Mouse (Mus musculus) lung, postnatal 0 days (tissue): Measurements from ENCODE around the gene Mycbpap. TPM values are rescaled to one million over a fixed set of nuclear protein-coding genes. Genes with fewer than 3 reads are reported as not detected.

Source experiments
- ATAC-seq: fragments of 200-750 bp; cut with Nextera tagmentation; 2 replicates; pipeline ENCODE4 v1.8.0; 2017; ENCODE audit warnings: moderate library complexity
- DNase-seq: peaks from one replicate; pipeline ENCODE4 v3.0.0-alpha.2; 2016; ENCODE audit warnings: low spot score
- H3K27ac ChIP-seq: fragments of 300-500 bp; sonication (generic); 2 replicates; pipeline ENCODE4 v1.5.1; 2014; ENCODE audit warnings: antibody characterized with exemption, mild to moderate bottlenecking, low read length, mixed read lengths
- H3K27me3 ChIP-seq: fragments of 300-500 bp; sonication (generic); replicated peaks from 2 replicates; pipeline ENCODE4 v1.6.1; 2014; ENCODE audit warnings: low read length, mixed read lengths; ENCODE audit not compliant: insufficient read depth
- H3K36me3 ChIP-seq: fragments of 300-500 bp; sonication (generic); 2 replicates; pipeline ENCODE4 v1.6.1; 2014; ENCODE audit warnings: low read length, mixed read lengths; ENCODE audit not compliant: insufficient read depth
- H3K4me1 ChIP-seq: fragments of 300-500 bp; sonication (generic); 2 replicates; pipeline ENCODE4 v1.6.1; 2014; ENCODE audit warnings: antibody characterized with exemption, low read depth, low read length, mixed read lengths; ENCODE audit not compliant: insufficient read depth
- H3K4me2 ChIP-seq: fragments of 300-500 bp; sonication (generic); replicated peaks from 2 replicates; pipeline ENCODE4 v1.6.1; 2014; ENCODE audit warnings: low read depth, mild to moderate bottlenecking, low read length, moderate library complexity, mixed read lengths
- H3K4me3 ChIP-seq: fragments of 300-500 bp; sonication (generic); 2 replicates; pipeline ENCODE4 v1.5.1; 2014; ENCODE audit warnings: low read depth, low read length
- H3K9ac ChIP-seq: fragments of 300-500 bp; sonication (generic); replicated peaks from 2 replicates; pipeline ENCODE4 v1.6.1; 2014; ENCODE audit warnings: low read depth, mild to moderate bottlenecking
- H3K9me3 ChIP-seq: fragments of 300-500 bp; sonication (generic); 2 replicates; pipeline ENCODE4 v1.6.1; 2016; ENCODE audit warnings: low read length, mixed read lengths
- CTCF ChIP-seq: IDR thresholded peaks from 2 replicates; pipeline ENCODE4 v1.5.1; 2016; ENCODE audit warnings: antibody characterized with exemption, mild to moderate bottlenecking
- EP300 ChIP-seq: IDR thresholded peaks from 2 replicates; pipeline ENCODE4 v1.6.1; 2016; ENCODE audit warnings: antibody characterized with exemption, mild to moderate bottlenecking, control low read depth
- WGBS: fragments of 180-500 bp; shearing (Covaris S2); extraction: QIAGEN DNeasy Blood & Tissue Kit; methylation state at CpG from one replicate; pipeline ENCODE4 v1.1.7; 2014; 5-methylcytosine and 5-hydroxymethylcytosine counted together
- polyA plus RNA-seq: library from polyadenylated mRNA; unstranded; fragments of >200 nt; fragmentation: Nextera tagmentation; extraction: Ambion mirVana; gene quantifications from 2 replicates; pipeline ENCODE4 v1.2.1, GENCODE M21; 2015

Mycbpap gene
- polyA plus RNA-seq, 1 experiment from 2014 or later: 3.1 TPM

DNA sequence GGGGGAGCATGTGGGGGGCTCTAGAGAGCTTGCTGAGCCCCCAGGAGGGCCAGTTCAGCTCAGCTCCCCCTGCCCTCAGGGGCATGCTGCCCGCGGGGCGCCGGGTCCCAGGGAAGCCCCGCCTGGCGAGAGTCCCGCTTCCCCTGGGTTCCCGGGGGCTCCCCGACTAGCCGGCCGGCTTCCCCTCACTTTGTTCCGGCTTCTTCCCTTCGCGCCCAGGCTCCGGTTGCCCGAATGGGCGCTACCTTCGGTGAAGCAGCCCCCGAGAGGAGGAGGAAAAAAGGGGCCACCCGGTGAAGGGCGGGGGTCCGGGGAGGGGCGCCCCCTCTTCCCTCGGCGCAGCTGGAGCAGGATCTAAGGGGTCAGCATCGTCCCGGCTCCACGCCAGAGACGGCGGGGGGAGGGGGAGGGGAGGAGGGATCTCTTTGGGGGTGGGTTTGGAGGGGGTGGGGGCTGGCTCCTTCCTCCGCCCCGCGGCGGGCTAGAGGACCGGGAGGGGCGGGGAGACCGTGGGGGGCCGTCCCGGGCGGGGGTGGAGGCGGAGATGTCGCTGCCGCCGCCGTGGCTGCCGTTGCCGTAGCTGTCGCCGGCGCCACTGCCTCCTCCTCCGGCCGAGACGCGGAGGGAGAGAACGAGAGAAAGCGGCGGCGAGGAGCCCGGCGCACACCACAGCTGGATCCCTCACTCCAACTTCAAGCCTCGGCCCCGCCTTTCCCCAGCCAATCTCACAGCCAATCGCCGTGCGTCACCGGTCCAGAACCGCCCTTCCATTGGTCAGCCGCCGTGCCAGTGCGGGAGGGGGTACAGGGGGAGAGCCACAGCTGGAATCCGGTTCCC, 47.6 kb downstream of the Mycbpap start, which contains the start of gene Cacna1g:
Cacna1g (minus strand) TSS at position 492 of the 837 bp plus-strand sequence.
- Histone ChIP-seq H3K36me3 (no peaks in the 10 kb centered on the region), H3K27me3 (peaks cover 20% of the 10 kb centered on the region), H3K4me2 (peak within 1 kb of the TSS; percentile 85), H3K27ac (no peak within 1 kb of the TSS), H3K4me1 (peaks cover 18% of the 10 kb centered on the region), H3K9me3 (no peaks in the 10 kb centered on the region), H3K9ac (peak within 1 kb of the TSS; percentile 52), H3K4me3 (peak within 1 kb of the TSS; percentile 53)
- ATAC-seq (peak; percentile 94), DNase-seq (peak; percentile 93)
- under 1% methylated on average over 33 of the region's 71 CpGs for WGBS
- TF ChIP-seq EP300 (no peak), CTCF (no peak)

DNA sequence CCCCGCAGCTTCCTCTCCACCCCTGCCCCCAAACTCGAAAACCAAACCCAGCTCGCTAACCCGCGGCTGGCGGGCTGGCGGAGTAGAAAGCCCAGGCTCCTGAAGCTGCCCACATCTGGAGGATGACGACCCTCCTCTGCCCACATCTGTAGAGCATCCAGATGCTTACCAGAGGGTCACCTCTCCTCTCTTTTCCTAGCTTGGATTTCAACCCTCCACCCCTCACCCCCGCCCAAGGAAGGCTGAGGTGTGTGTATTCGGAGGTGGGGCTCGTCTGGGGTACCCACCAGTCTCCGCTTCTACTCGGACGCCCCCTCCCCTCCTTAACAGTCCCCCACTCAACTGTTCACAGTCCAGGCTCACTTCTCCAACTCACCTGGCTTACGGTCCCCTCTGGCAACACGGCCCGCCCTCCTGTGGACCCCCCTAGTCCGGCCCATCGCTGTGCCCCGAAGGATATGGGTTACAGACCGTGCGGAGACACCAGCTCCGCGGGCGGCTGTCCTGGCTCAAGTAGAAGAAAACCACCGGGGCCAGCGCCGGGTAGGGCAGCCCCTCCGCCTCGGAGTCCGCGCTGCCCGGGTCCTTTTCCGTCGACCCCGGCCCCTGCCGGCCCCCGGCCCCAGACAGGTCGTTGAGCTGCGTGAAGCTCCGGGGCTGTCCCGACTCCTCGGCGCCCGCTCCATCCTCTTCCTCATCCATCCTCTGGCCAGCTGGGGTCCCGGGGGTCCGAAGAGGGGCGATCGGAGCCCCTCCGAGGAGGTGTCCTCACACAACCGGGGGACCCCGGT, 48.4 kb downstream of the Mycbpap start:
- WGBS: 2% methylated on average over 40 of the region's 52 CpGs
- Histone ChIP-seq H3K27ac (no peak overlapping the region), H3K4me2 (peak overlapping the region; percentile 85), H3K9ac (peak overlapping the region; percentile 52), H3K9me3 (no peaks in the 10 kb centered on the region), H3K4me3 (peak overlapping the region; percentile 53), H3K4me1 (peaks cover 20% of the 10 kb centered on the region), H3K36me3 (no peaks in the 10 kb centered on the region), H3K27me3 (peaks cover 20% of the 10 kb centered on the region)
- DNase-seq (no peak), ATAC-seq (no peak)
- TF ChIP-seq EP300 (no peak), CTCF (no peak)

DNA sequence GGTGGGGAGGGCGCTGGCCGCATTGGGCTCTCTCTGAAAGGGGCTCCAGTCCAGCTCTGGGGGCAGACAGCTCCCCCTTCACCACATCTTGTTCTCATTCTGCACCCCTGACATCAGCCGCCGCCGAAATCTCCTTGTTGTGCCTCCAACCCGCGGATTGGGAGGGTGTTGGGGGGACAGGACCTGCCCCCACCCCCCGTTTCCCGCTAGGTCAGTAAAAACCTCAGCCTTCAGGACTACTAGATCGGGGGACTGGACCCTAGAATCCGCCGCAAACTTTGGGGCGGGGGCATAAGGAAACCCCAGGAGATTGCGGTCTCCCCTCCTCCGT, 49.0 kb downstream of the Mycbpap start:
- Histone ChIP-seq H3K36me3 (no peaks in the 10 kb centered on the region), H3K4me1 (peaks cover 20% of the 10 kb centered on the region), H3K4me3 (peak overlapping the region; percentile 53), H3K9ac (no peak overlapping the region), H3K9me3 (no peaks in the 10 kb centered on the region), H3K4me2 (peak overlapping the region; percentile 85), H3K27ac (no peak overlapping the region), H3K27me3 (peaks cover 20% of the 10 kb centered on the region)
- WGBS: 2% methylated on average over 14 of the region's 15 CpGs
- TF ChIP-seq EP300: no peak
- TF ChIP-seq CTCF: no peak
- no peak for DNase-seq
- ATAC-seq: no peak

DNA sequence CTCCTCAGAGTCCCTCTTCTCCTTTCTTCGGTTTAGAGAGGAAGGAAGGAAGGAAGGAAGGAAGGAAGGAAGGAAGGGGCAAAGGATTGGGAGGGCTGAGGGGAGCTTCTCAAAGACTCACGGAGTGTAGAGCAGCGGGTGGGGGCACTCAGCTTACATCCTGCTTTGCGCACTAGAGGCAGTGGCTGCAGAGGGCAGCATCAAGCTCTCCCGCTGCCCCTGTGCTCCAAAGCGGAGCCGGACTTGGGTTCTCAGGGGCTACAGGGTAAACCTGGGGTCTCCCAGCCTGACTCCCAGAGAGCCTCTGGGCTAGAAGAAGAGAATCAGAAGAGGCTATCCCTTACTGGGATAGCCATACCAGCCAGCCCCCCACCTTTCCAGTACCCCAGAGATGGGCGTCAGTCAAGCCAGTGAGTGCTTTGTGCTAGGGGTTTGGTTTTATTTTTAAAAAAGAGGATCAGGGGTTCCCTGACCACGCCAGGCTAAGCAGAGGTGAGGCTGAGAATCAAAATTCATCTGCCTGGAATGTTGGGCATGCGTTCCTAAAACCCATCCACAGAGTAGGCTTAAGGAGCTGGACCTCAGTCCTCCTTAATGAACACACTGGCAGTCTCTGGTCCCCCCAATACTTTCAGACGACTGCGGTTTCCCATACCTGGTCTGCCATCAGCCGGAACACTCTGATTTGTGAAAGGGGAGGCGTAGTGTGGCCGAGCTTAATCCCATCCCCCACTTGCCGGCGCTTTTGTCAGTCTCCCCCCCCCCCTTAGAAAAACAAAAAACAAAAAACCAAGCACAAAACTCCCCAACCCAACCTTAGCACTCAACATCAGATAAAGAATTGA, 49.6 kb downstream of the Mycbpap start:
- Histone ChIP-seq H3K27ac (no peak overlapping the region), H3K9ac (no peak overlapping the region), H3K4me3 (peak overlapping the region; percentile 53), H3K36me3 (no peaks in the 10 kb centered on the region), H3K9me3 (no peaks in the 10 kb centered on the region), H3K4me1 (peaks cover 20% of the 10 kb centered on the region), H3K27me3 (peaks cover 20% of the 10 kb centered on the region), H3K4me2 (peak overlapping the region; percentile 85)
- TF ChIP-seq CTCF (0 out of 2 replicates have a peak, but pooled peaks have one; percentile 22), EP300 (no peak)
- 10% methylated on average over 17 of the region's 17 CpGs for WGBS
- ATAC-seq (no peak), DNase-seq (no peak)

DNA sequence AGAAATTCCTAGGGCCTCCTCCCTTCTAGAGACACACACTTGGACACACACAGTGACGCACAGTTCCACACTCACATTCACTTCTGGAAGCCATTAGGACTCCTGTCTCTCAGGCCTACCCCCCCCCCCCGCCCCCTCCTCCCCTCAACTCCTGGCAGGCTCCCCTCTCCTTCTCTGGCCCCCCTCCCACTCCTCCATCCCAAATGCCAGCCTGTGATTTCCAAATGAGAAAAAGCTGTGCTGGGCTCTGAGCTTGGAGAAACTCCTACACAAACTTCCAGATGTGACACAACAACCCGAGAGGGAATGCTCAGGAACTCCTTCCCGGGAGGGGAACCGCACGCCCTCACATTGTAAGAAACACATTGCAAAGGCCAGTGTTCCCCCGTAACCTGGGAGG, 51.2 kb downstream of the Mycbpap start:
- TF ChIP-seq EP300: no peak
- no peak for TF ChIP-seq CTCF
- H3K4me2 ChIP-seq: no peak overlapping the region
- peaks cover 16% of the 10 kb centered on the region for H3K27me3 ChIP-seq
- H3K27ac ChIP-seq: no peak overlapping the region
- H3K9ac ChIP-seq: no peak overlapping the region
- H3K4me1 ChIP-seq: peaks cover 20% of the 10 kb centered on the region
- no peaks in the 10 kb centered on the region for H3K36me3 ChIP-seq
- no peaks in the 10 kb centered on the region for H3K9me3 ChIP-seq
- ATAC-seq: no peak
- DNase-seq: peak; percentile 39
- 47% methylated on average over 7 of the region's 7 CpGs for WGBS
- no peak overlapping the region for H3K4me3 ChIP-seq
